Mouse (Mus musculus) heart, embryonic 12.5 days (tissue): ENCODE data around the gene Rab11fip5. TPM values are rescaled to one million over a fixed set of nuclear protein-coding genes. Genes with fewer than 3 reads are reported as not detected.
A peak's percentile ranks its signal among the peaks of the same experiment; 100 is the strongest.

Experiments used
- ATAC-seq: fragments of 200-750 bp; cut with Nextera tagmentation; 2 replicates; pipeline ENCODE4 v1.8.0; 2017; ENCODE audit warnings: moderate TSS enrichment, moderate library complexity; ENCODE audit not compliant: insufficient number of reproducible peaks, low FRiP score
- H3K27ac ChIP-seq: fragments of 300-500 bp; sonication (generic); 2 replicates; pipeline ENCODE4 v1.5.1; 2016; ENCODE audit warnings: mild to moderate bottlenecking, moderate library complexity; ENCODE audit not compliant: poor library complexity, severe bottlenecking
- H3K27me3 ChIP-seq: fragments of 300-500 bp; sonication (generic); replicated peaks from 2 replicates; pipeline ENCODE4 v1.6.1; 2016; ENCODE audit warnings: mild to moderate bottlenecking, moderate library complexity
- H3K36me3 ChIP-seq: fragments of 300-500 bp; sonication (generic); 2 replicates; pipeline ENCODE4 v1.6.1; 2016; ENCODE audit warnings: mild to moderate bottlenecking, moderate library complexity
- H3K4me1 ChIP-seq: fragments of 300-500 bp; sonication (generic); replicated peaks from 2 replicates; pipeline ENCODE4 v1.6.1; 2016; ENCODE audit warnings: mild to moderate bottlenecking
- H3K4me2 ChIP-seq: fragments of 300-500 bp; sonication (generic); 2 replicates; pipeline ENCODE4 v1.6.1; 2016; ENCODE audit warnings: mild to moderate bottlenecking, moderate library complexity
- H3K4me3 ChIP-seq: fragments of 300-500 bp; sonication (generic); 2 replicates; pipeline ENCODE4 v1.5.1; 2016; ENCODE audit warnings: mild to moderate bottlenecking
- H3K9ac ChIP-seq: fragments of 300-500 bp; sonication (generic); 2 replicates; pipeline ENCODE4 v1.6.1; 2016; ENCODE audit warnings: mild to moderate bottlenecking, moderate library complexity
- H3K9me3 ChIP-seq: fragments of 300-500 bp; sonication (generic); replicated peaks from 2 replicates; pipeline ENCODE4 v1.6.1; 2016; ENCODE audit warnings: mild to moderate bottlenecking, moderate library complexity
- WGBS: fragments of 180-500 bp; shearing (Covaris S2); methylation state at CpG from one replicate; pipeline ENCODE4 v1.1.7; 2016; 5-methylcytosine and 5-hydroxymethylcytosine counted together
- polyA plus RNA-seq: library from polyadenylated mRNA; unstranded; fragments of >200 nt; fragmentation: Nextera tagmentation; extraction: Ambion mirVana; gene quantifications from 2 replicates; pipeline ENCODE4 v1.2.1, GENCODE M21; 2016

Gene Rab11fip5
- polyA plus RNA-seq, 1 experiment from 2014 or later = 42.6 TPM

DNA sequence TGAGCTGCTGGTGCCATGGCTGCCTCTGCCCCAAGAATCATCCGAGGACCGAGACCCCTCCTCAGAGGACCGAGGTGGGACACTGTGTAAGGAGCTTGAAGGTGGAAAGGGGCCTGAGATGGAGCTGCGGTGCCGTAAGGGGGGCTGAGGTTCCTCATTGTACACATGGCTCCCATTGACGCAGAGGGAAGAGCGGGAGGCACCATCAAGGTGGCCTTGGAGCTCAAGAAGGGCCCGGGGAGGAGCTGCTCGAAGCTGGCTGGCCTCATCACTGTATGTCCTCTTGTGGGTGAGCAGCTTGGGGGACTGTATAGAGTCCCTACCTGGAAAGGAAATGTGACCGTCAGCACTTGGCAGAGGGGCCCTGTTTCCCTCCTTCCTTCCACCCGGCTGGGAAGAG lies 26.3 kb downstream of the Rab11fip5 start:
- 84% methylated on average over 11 of the region's 11 CpGs for WGBS
- Histone ChIP-seq H3K27me3 (0 out of 2 replicates have a peak, but pooled peaks cover 4% of the 10 kb centered on the region), H3K9ac (peak overlapping the region; percentile 9; the same call in 1 of the 2 replicates), H3K9me3 (no peaks in the 10 kb centered on the region), H3K27ac (no peak overlapping the region), H3K36me3 (peaks cover 36% of the 10 kb centered on the region), H3K4me1 (peaks cover 30% of the 10 kb centered on the region), H3K4me2 (no peak overlapping the region), H3K4me3 (no peak overlapping the region)
- no peak for ATAC-seq

DNA sequence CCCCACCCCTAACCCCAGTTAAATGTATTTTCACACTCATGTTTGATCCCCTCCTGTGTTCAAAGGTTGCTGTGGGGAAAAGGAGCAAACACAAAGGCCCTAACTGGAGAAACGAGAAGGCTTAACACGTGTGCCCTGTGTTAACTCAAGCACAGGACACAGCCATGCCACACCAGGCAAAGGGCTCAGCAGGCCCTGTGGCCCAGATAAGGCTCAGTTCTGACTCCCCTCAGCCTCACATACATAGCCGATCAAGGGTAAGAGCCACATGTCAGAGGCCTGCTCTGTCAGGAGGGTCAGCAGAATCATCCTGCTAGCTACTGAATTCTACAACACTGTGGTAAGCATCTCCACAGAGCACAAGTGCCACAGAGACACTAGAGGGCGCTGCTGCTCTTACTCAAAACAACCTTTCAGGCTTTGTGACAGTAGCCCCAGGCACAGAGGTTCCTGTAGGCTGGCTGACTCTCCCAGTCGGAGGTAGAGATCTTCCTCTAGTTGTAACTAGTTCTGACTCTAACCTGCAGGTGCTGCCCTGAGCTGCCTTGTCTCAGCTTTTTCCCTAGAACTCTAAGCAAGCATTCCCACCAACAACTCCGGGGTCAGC lies 28.3 kb downstream of the Rab11fip5 start:
- Histone ChIP-seq H3K9me3 (no peaks in the 10 kb centered on the region), H3K36me3 (peaks cover 51% of the 10 kb centered on the region), H3K27ac (no peak overlapping the region), H3K4me1 (peaks cover 30% of the 10 kb centered on the region), H3K27me3 (peaks cover 16% of the 10 kb centered on the region), H3K4me3 (no peak overlapping the region), H3K9ac (no peak overlapping the region; the same call in 1 of the 2 replicates), H3K4me2 (no peak overlapping the region)
- ATAC-seq = no peak
- 43% methylated on average over 6 of the region's 6 CpGs for WGBS

DNA sequence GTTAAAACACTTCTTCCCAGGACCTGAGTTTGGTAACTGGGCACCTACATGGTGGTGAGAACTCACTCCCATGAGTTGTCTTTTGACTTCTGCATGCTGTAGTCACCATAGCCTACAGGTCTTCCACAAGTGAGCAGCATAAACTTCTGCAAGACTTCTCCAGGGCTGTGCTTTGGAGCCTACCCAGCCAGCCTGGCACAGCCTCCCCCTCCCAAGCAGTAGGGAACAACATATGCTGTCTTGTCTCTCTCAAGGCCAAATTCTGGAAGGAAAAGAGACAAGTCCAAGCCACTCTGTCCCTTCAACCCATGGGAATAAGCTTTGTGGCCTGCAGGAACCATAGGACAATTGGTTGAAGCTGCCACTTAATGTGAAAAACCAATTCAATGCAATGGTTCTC lies 29.5 kb downstream of the Rab11fip5 start:
- H3K4me2 ChIP-seq = no peak overlapping the region
- peaks cover 59% of the 10 kb centered on the region for H3K36me3 ChIP-seq
- H3K27ac ChIP-seq = no peak overlapping the region
- ATAC-seq = no peak
- H3K4me1 ChIP-seq = peaks cover 24% of the 10 kb centered on the region
- H3K9me3 ChIP-seq = no peaks in the 10 kb centered on the region
- H3K4me3 ChIP-seq = no peak overlapping the region
- H3K9ac ChIP-seq = no peak overlapping the region
- H3K27me3 ChIP-seq = peaks cover 21% of the 10 kb centered on the region

DNA sequence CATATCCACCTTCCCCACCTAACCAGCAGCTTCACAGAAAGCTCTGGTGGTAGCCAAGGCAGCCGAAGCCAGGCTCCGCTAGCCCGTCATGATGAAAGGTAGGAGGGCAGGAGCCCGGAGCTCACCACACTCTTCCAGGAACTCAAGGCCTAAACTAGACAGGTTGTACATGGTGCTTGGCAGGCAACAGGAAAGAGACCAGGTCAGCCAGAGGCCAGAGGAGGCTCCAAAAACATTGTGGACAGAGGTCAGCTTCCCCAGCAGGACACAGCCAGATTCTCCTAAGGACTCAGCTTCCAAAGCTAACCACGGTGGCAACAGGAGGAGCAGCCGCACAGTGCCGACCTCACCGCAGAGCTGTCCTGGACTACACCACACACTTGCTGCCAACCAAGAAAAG lies 31.4 kb downstream of the Rab11fip5 start:
- Histone ChIP-seq H3K4me1 (peaks cover 7% of the 10 kb centered on the region), H3K9me3 (no peaks in the 10 kb centered on the region), H3K36me3 (peaks cover 50% of the 10 kb centered on the region), H3K9ac (no peak overlapping the region), H3K4me3 (no peak overlapping the region), H3K27me3 (peaks cover 21% of the 10 kb centered on the region), H3K27ac (no peak overlapping the region), H3K4me2 (no peak overlapping the region)
- ATAC-seq = no peak
- WGBS = 81% methylated on average over 8 of the region's 8 CpGs

DNA sequence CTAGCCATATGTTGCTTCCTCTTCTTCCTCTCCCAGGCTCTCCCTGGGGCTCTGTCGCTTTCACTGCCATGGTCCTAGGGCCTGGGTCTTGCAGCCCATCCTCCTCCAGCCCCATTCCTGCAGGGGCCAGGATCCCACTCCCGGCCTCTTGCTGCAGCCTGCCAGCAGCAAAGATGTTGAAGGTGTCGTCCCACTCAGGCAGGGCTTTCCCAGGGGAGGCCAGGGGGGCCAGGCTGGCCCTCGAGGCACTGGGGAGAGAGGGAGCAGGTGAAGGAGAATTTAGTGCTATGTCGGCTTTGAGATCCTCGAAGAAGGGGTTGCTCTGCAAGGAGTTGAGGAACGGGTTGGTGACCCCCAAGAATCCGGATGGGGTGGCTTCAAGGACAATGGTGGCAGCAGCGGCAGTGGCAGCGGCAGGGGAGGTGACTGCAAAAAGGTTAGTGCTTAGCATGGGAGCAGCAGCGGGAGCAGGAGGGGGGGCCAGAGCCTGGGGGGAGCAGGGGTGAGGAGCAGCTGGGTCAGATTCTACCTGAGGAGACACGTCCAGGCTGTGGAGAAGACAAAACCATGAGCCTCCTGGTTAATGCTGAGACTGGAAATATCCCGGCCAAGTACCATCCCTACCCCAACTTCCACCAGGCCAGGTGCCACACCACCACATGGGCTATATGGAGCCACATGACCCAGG lies 32.5 kb downstream of the Rab11fip5 start:
- Histone ChIP-seq H3K9ac (no peak overlapping the region), H3K27me3 (peaks cover 17% of the 10 kb centered on the region), H3K27ac (no peak overlapping the region), H3K4me3 (no peak overlapping the region), H3K36me3 (peaks cover 50% of the 10 kb centered on the region), H3K4me1 (peaks cover 7% of the 10 kb centered on the region), H3K9me3 (no peaks in the 10 kb centered on the region), H3K4me2 (no peak overlapping the region)
- 65% methylated on average over 13 of the region's 13 CpGs for WGBS
- no peak for ATAC-seq

DNA sequence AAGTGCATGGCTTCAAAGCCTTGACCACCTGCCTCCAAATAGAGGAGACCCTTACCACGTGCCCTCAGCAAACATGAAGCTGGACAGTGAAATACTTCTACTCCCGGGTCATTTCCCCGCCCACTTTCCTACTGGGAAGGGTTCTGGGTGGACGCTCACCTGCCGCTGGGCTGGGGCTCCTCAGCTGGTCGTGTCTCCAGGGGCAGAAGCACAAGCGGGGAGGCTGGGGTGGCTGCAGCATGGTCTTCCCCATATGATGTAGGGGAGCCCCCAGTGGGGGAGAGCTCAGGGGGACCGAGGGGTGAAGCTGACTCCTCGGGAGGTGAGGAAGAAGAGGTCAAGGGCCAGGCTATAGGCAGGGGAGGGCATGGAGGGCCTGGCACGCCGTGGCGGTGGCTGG lies 34.2 kb downstream of the Rab11fip5 start:
- H3K36me3 ChIP-seq = peaks cover 65% of the 10 kb centered on the region
- H3K27ac ChIP-seq = no peak overlapping the region
- H3K4me1 ChIP-seq = no peaks in the 10 kb centered on the region
- no peak overlapping the region for H3K4me3 ChIP-seq
- no peak overlapping the region for H3K9ac ChIP-seq
- WGBS = 61% methylated on average over 12 of the region's 12 CpGs
- ATAC-seq = no peak
- no peak overlapping the region for H3K4me2 ChIP-seq
- H3K9me3 ChIP-seq = no peaks in the 10 kb centered on the region
- H3K27me3 ChIP-seq = peaks cover 21% of the 10 kb centered on the region

DNA sequence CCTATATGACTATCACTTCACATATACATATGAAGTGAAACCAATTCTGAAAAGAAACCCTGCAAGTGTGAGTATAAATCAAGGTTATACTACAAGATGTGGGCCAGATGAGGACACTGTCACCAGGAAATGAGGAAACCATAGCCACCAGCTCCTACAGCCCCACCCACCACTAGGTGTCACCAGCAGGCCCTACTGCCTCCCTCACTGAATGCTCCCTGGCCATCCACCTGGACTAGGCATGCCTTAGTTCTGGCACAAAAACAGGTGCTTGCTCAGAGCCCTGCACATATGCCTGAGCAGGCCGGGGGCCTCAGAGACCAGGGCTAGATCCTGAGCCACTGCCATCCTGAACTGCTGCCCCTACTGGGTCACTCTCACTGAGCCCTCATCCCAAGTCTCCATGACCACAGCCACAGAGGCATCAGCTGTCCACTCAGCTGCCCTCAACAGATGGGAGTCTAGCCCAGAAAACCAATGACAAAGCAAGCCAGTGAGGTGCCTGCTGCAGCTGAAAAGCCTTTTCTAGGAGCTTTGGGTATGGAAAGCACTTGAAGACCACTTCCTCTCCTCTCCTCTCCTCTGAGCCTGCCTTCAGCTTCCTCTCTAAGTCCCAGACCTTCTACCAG lies 35.0 kb downstream of the Rab11fip5 start:
- H3K27me3 ChIP-seq = peaks cover 21% of the 10 kb centered on the region
- no peaks in the 10 kb centered on the region for H3K9me3 ChIP-seq
- H3K9ac ChIP-seq = no peak overlapping the region
- peaks cover under 1% of the 10 kb centered on the region; the same call in 1 of the 2 replicates for H3K4me1 ChIP-seq
- no peak overlapping the region for H3K4me2 ChIP-seq
- peaks cover 64% of the 10 kb centered on the region for H3K36me3 ChIP-seq
- no peak for ATAC-seq
- no peak overlapping the region for H3K4me3 ChIP-seq
- WGBS = 57% methylated on average over 1 of the region's 1 CpGs
- H3K27ac ChIP-seq = no peak overlapping the region

DNA sequence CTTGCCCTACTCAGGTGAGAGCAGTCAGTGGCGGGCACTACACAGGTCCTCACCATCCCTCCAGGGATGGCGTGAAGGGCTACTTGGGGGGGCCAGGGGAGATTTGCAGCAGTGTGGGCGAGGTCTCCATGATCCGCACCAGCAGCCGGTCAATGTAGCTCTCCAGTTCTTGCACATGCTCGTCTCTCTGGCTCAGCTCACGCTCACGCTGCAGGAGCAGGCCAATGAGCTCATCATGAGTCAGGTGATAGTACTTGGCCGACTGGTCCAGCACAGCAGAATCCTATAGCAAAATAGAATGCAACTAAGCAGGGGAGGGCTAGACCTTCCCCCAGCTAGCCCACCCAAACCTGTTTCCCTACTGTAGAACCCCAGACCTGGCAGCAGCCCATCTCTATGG lies 37.5 kb downstream of the Rab11fip5 start:
- Histone ChIP-seq H3K9me3 (no peaks in the 10 kb centered on the region), H3K27ac (no peak overlapping the region), H3K4me2 (no peak overlapping the region), H3K36me3 (peaks cover 48% of the 10 kb centered on the region), H3K4me3 (no peak overlapping the region), H3K4me1 (peaks cover 11% of the 10 kb centered on the region), H3K9ac (no peak overlapping the region), H3K27me3 (peaks cover 17% of the 10 kb centered on the region)
- WGBS = 77% methylated on average over 9 of the region's 9 CpGs
- ATAC-seq = no peak

DNA sequence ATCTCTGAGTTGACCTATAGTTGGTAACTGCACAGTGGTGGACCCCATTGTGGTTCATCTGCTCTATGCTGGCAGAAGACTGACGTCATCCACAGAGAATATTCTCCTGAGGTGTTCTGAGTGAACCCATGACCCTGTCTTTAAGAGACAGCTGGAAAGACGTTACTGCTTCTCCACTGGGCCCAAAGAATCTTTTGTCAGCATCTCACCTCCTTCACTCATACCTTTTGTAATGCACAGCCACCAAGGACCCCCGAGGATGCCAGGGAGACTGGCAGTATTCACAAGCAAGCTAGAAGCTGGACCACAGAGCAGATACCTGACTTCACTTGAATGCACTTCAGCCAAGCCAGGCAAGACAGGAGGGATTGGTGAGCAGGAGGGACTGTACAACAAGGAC lies 39.1 kb downstream of the Rab11fip5 start:
- H3K36me3 ChIP-seq = peaks cover 32% of the 10 kb centered on the region
- H3K27me3 ChIP-seq = peaks cover 17% of the 10 kb centered on the region
- no peak overlapping the region for H3K9ac ChIP-seq
- 71% methylated on average over 3 of the region's 3 CpGs for WGBS
- H3K4me2 ChIP-seq = no peak overlapping the region
- peaks cover 18% of the 10 kb centered on the region for H3K4me1 ChIP-seq
- no peak overlapping the region for H3K27ac ChIP-seq
- no peaks in the 10 kb centered on the region for H3K9me3 ChIP-seq
- no peak for ATAC-seq
- H3K4me3 ChIP-seq = no peak overlapping the region

DNA sequence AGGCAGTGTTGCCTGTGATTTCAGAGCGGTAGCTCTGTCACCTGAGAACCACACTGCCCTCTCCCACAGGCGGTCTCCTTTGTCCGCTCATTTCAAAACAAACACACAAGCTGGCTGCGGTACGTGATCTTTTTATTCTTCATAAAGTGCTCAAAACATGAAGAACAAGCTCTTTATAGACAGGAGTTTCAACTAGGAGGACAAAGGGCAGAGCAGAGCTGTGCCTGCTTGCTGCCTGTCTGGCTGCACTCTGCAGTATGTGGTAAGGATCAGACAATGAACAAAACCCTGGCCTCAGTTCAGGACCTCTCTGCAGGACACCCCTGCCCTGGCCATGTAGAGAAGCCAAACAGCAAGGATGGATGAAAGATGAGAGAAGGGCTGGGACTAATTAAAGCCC lies 39.6 kb downstream of the Rab11fip5 start:
- H3K27ac ChIP-seq = no peak overlapping the region
- no peak for ATAC-seq
- WGBS = 68% methylated on average over 5 of the region's 5 CpGs
- H3K27me3 ChIP-seq = peaks cover 17% of the 10 kb centered on the region
- no peak overlapping the region for H3K9ac ChIP-seq
- no peak overlapping the region for H3K4me2 ChIP-seq
- H3K4me3 ChIP-seq = no peak overlapping the region
- peaks cover 28% of the 10 kb centered on the region for H3K36me3 ChIP-seq
- H3K9me3 ChIP-seq = no peaks in the 10 kb centered on the region
- H3K4me1 ChIP-seq = peaks cover 18% of the 10 kb centered on the region

DNA sequence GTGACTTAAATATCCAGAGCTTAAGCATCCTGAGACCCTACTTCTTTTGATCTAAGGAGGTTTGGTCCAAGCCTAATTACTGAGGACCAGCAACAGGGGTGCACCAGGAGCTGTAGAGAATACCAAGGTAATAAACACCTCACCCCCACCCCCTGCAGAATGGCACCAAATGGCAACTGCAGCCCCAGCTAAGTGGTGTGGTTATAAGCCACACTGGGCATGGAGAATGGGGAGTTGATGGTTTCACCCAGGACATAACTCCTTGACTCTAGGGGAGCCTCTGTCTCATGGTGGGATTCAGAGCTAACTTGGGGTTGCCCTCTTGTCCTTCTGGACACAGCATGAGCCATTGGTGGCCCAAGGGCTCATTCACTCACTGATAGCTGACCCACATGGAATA lies 40.2 kb downstream of the Rab11fip5 start:
- Histone ChIP-seq H3K4me3 (no peak overlapping the region), H3K27me3 (peaks cover 17% of the 10 kb centered on the region)
- ATAC-seq = no peak

More for the DNA sequence above, 40.2 kb downstream of the Rab11fip5 start:
- no peak overlapping the region for H3K27ac ChIP-seq
- no peaks in the 10 kb centered on the region for H3K9me3 ChIP-seq
- H3K4me1 ChIP-seq = peaks cover 18% of the 10 kb centered on the region
- H3K4me2 ChIP-seq = peak overlapping the region; percentile 93
- no peak overlapping the region for H3K9ac ChIP-seq
- H3K36me3 ChIP-seq = peaks cover 28% of the 10 kb centered on the region
